Mouse (Mus musculus): ENCODE measurements around the gene Tnfrsf17. TPM values are rescaled to one million over a fixed set of nuclear protein-coding genes. Genes with fewer than 3 reads are reported as not detected.
A peak's percentile ranks its signal among the peaks of the same experiment; 100 is the strongest.
"Not testable (repeated sequence)": the region's sequence is repeated elsewhere in the genome, so short reads cannot be mapped to it uniquely, and the experiment has no call there.

Tnfrsf17 gene
- polyA plus RNA-seq, 1 experiment from 2014 or later: not detected

GRCm38 (mm10) chr16:11360576-11360975 is 47.0 kb downstream of the Tnfrsf17 start:
- not testable (repeated sequence) for H3K9ac ChIP-seq (ENCODE audit: low read length); H3K9me3 ChIP-seq (replicated peaks; ENCODE audit: control insufficient read depth, low read length); H3K27me3 ChIP-seq (replicated peaks; ENCODE audit: control insufficient read depth, insufficient read depth, low read length); H3K4me3 ChIP-seq (ENCODE audit: low read depth, low read length); H3K27ac ChIP-seq (ENCODE audit: low read depth, low read length); ATAC-seq; DNase-seq (ENCODE audit: low spot score); H3K4me1 ChIP-seq (ENCODE audit: control insufficient read depth, insufficient read depth, low read length); H3K4me2 ChIP-seq (ENCODE audit: low read length); H3K36me3 ChIP-seq (ENCODE audit: control insufficient read depth, insufficient read depth, low read length)
- 62% methylated on average over 2 of the region's 2 CpGs for WGBS

GRCm38 (mm10) chr16:11365626-11366025 is 52.0 kb downstream of the Tnfrsf17 start:
- 88% methylated on average over 5 of the region's 5 CpGs for WGBS
- no peaks in the 10 kb centered on the region for H3K27me3 ChIP-seq (replicated peaks; ENCODE audit: control insufficient read depth, insufficient read depth, low read length)
- no peak overlapping the region for H3K4me3 ChIP-seq (ENCODE audit: low read depth, low read length)
- no peak overlapping the region for H3K9ac ChIP-seq (ENCODE audit: low read length)
- H3K4me2 ChIP-seq (ENCODE audit: low read length): no peak overlapping the region
- ATAC-seq (no peak), DNase-seq (ENCODE audit: low spot score) (no peak)
- no peaks in the 10 kb centered on the region for H3K36me3 ChIP-seq (ENCODE audit: control insufficient read depth, insufficient read depth, low read length)
- H3K9me3 ChIP-seq (replicated peaks; ENCODE audit: control insufficient read depth, low read length): no peaks in the 10 kb centered on the region
- no peak overlapping the region for H3K27ac ChIP-seq (ENCODE audit: low read depth, low read length)
- H3K4me1 ChIP-seq (ENCODE audit: control insufficient read depth, insufficient read depth, low read length): peaks cover 14% of the 10 kb centered on the region

- DNase-seq (ENCODE audit: low spot score): no peak
- Histone ChIP-seq H3K4me1 (ENCODE audit: control insufficient read depth, insufficient read depth, low read length) (peaks cover 14% of the 10 kb centered on the region), H3K4me2 (ENCODE audit: low read length) (no peak overlapping the region), H3K4me3 (ENCODE audit: low read depth, low read length) (no peak overlapping the region), H3K9me3 (replicated peaks; ENCODE audit: control insufficient read depth, low read length) (no peaks in the 10 kb centered on the region), H3K9ac (ENCODE audit: low read length) (no peak overlapping the region), H3K36me3 (ENCODE audit: control insufficient read depth, insufficient read depth, low read length) (no peaks in the 10 kb centered on the region), H3K27me3 (replicated peaks; ENCODE audit: control insufficient read depth, insufficient read depth, low read length) (no peaks in the 10 kb centered on the region), H3K27ac (ENCODE audit: low read depth, low read length) (no peak overlapping the region)
- no peak for ATAC-seq
- 68% methylated on average over 1 of the region's 1 CpGs for WGBS
Observed at GRCm38 (mm10) chr16:11366851-11367250, 53.2 kb downstream of the Tnfrsf17 start.

- 86% methylated on average over 3 of the region's 3 CpGs for WGBS
- H3K4me2 ChIP-seq (ENCODE audit: low read length): no peak overlapping the region
- H3K9me3 ChIP-seq (replicated peaks; ENCODE audit: control insufficient read depth, low read length): no peaks in the 10 kb centered on the region
- no peak overlapping the region for H3K4me3 ChIP-seq (ENCODE audit: low read depth, low read length)
- H3K27me3 ChIP-seq (replicated peaks; ENCODE audit: control insufficient read depth, insufficient read depth, low read length): no peaks in the 10 kb centered on the region
- no peaks in the 10 kb centered on the region for H3K36me3 ChIP-seq (ENCODE audit: control insufficient read depth, insufficient read depth, low read length)
- H3K9ac ChIP-seq (ENCODE audit: low read length): no peak overlapping the region
- DNase-seq (ENCODE audit: low spot score): no peak
- peaks cover 14% of the 10 kb centered on the region for H3K4me1 ChIP-seq (ENCODE audit: control insufficient read depth, insufficient read depth, low read length)
- H3K27ac ChIP-seq (ENCODE audit: low read depth, low read length): no peak overlapping the region
- no peak for ATAC-seq
Observed at GRCm38 (mm10) chr16:11368412-11368811, 54.8 kb downstream of the Tnfrsf17 start.

- H3K9me3 ChIP-seq (replicated peaks; ENCODE audit: control insufficient read depth, low read length): no peaks in the 10 kb centered on the region
- no peak overlapping the region for H3K4me2 ChIP-seq (ENCODE audit: low read length)
- H3K27ac ChIP-seq (ENCODE audit: low read depth, low read length): peak overlapping the region; percentile 10; the same call in 1 of the 2 replicates
- ATAC-seq (peak; percentile 21; the same call in 1 of the 2 replicates), DNase-seq (ENCODE audit: low spot score) (no peak)
- H3K4me1 ChIP-seq (ENCODE audit: control insufficient read depth, insufficient read depth, low read length): peaks cover 14% of the 10 kb centered on the region
- no peaks in the 10 kb centered on the region for H3K36me3 ChIP-seq (ENCODE audit: control insufficient read depth, insufficient read depth, low read length)
- 49% methylated on average over 4 of the region's 4 CpGs for WGBS
- no peak overlapping the region for H3K9ac ChIP-seq (ENCODE audit: low read length)
- no peak overlapping the region for H3K4me3 ChIP-seq (ENCODE audit: low read depth, low read length)
- no peaks in the 10 kb centered on the region for H3K27me3 ChIP-seq (replicated peaks; ENCODE audit: control insufficient read depth, insufficient read depth, low read length)
Observed at GRCm38 (mm10) chr16:11369162-11369561, 55.5 kb downstream of the Tnfrsf17 start.

- Histone ChIP-seq H3K4me1 (ENCODE audit: control insufficient read depth, insufficient read depth, low read length) (peaks cover 14% of the 10 kb centered on the region), H3K27ac (ENCODE audit: low read depth, low read length) (peak overlapping the region; percentile 10; the same call in 1 of the 2 replicates), H3K27me3 (replicated peaks; ENCODE audit: control insufficient read depth, insufficient read depth, low read length) (no peaks in the 10 kb centered on the region), H3K4me3 (ENCODE audit: low read depth, low read length) (no peak overlapping the region), H3K36me3 (ENCODE audit: control insufficient read depth, insufficient read depth, low read length) (no peaks in the 10 kb centered on the region), H3K9me3 (replicated peaks; ENCODE audit: control insufficient read depth, low read length) (no peaks in the 10 kb centered on the region), H3K4me2 (ENCODE audit: low read length) (no peak overlapping the region), H3K9ac (ENCODE audit: low read length) (no peak overlapping the region)
- ATAC-seq (peak; percentile 84), DNase-seq (ENCODE audit: low spot score) (peak; percentile 73)
- 0% methylated on average over 1 of the region's 1 CpGs for WGBS
Observed at GRCm38 (mm10) chr16:11369642-11370041, 56.0 kb downstream of the Tnfrsf17 start.

Other genes with a start within 250 kb of the Tnfrsf17 start
- gene Litaf, start 247.7 kb upstream of the Tnfrsf17 start, polyA plus RNA-seq (2014; fragmentation: Nextera tagmentation; extraction: Ambion mirVana): 41.4 and 44.5 TPM in 2 replicates
- 23.8 and 25.0 TPM in 2 replicates for gene Txndc11, start 179.2 kb upstream of the Tnfrsf17 start, polyA plus RNA-seq (2014; fragmentation: Nextera tagmentation; extraction: Ambion mirVana)
- gene Zc3h7a, start 137.4 kb upstream of the Tnfrsf17 start, polyA plus RNA-seq (2014; fragmentation: Nextera tagmentation; extraction: Ambion mirVana): 58.0 and 71.8 TPM in 2 replicates
- gene Rsl1d1, start 110.5 kb upstream of the Tnfrsf17 start, polyA plus RNA-seq (2014; fragmentation: Nextera tagmentation; extraction: Ambion mirVana): 192 and 195 TPM in 2 replicates
- gene Gspt1, start 59.5 kb upstream of the Tnfrsf17 start, polyA plus RNA-seq (2014; fragmentation: Nextera tagmentation; extraction: Ambion mirVana): 50.7 and 61.9 TPM in 2 replicates
- 3.8 and 7.7 TPM in 2 replicates for gene Snx29, start 9.1 kb downstream of the Tnfrsf17 start, polyA plus RNA-seq (2014; fragmentation: Nextera tagmentation; extraction: Ambion mirVana)